Mouse (Mus musculus) c-Kit-negative CD71-positive TER-119-positive erythroid progenitor cells, embryonic 14.5 days (primary cell): Measurements from ENCODE around the gene Six6.

Experiments used
- DNase-seq: peaks from one replicate; pipeline ENCODE4 v3.0.0-alpha.2; 2013; ENCODE audit warnings: low read depth, low spot score

The Six6 gene

DNA sequence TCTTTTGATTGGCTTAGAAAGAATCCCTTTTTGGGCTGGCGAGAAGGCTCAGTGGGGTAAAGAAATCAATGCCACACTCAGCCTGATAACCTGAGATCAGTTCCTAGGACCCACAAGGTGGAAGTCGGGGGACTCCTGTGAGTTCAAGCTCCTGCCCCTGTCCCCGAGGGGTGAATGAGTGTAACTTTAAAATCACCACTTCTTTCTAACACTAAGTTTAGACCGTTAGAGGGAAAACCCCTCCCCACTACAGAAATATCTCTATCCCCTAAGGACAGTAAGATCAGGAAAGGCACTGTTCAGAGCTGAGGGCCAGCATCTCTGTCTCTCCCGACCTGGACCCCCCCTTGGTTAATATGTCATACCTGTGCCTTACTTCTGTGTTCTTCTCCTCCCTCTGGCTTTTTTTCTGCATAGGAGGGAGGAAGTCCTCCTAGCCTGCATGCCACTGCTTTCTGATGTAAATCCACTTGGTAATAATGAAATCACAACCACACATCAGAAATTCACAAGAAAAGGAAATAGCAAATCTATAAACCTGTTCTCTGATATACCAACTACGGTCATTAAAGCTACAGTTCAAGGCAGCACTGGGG lies 18.2 kb downstream of the Six6 start:
- no peak for DNase-seq

DNA sequence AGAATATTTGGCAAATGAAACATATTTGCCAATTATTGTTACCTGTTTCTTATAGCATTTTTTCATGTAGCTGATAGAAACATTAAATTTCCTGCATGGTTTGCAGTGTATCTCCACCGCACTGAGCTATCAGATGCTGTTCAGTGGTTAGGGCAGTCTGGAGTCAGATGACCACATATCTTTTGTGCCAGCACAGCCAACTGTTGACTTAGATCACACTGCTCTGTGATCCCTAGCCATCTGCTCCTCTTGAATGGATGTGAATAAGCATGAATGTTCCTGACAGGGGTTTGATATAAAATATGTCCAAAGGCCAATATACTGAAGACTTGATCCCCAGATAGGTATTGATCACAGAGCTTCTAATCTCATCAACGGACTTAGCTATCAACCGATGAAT lies 18.8 kb downstream of the Six6 start:
- no peak for DNase-seq

DNA sequence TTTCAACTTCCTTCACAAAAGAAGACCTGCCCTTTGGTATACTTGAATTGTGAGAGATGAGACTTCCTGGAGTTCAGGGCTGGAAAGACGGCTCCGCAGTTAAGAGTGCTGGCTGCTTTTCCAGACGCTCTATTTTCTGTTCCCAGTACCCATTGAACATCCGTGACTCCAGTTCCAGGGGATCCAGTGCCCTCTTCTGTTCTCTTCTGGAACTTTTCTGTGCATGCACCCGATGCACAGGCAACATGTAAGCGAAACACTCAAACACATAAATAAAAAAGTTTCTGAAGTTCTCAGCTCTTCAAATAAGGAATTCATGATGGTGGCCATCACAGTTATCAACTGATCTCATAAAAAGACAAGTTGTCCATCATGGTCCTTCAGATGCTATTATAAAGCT lies 23.1 kb downstream of the Six6 start:
- DNase-seq = no peak

DNA sequence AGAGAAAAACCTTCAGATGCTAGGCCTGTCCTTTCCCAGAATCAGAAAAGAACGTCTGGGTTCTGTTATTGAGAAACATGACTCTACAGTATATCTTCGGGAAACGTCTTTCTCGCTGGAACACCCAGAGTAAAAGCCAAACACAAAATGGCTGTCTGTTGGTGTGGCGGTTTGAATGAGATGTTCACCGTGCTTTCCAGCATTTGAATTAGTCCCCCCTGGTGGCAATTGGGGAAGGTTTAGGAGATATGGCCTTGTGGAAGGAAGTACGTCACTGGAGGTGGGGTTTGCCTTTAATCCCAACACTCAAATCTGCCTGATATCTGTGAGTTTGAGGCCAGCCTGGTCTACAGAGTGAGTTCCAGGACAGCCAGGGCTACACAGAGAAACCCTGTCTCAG lies 27.8 kb downstream of the Six6 start:
- no peak for DNase-seq

DNA sequence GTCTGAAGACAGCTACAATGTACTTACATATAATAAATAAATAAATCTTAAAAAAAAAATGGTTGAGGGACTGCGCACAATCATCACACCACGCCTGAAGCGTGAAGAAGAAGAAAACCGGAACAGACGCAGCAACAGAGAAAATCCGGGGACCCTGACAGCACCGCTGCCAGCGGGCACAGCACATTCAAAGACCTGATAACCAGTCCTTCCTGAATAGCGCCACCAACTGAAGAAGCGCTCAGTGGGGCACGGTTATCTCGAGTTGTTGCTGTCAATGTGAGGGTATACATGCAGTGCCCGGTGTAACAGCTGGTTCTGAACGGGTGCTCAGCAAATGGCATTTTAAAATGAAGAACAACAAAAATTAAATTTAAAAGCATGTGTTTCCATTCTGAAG lies 30.9 kb downstream of the Six6 start:
- no peak for DNase-seq

DNA sequence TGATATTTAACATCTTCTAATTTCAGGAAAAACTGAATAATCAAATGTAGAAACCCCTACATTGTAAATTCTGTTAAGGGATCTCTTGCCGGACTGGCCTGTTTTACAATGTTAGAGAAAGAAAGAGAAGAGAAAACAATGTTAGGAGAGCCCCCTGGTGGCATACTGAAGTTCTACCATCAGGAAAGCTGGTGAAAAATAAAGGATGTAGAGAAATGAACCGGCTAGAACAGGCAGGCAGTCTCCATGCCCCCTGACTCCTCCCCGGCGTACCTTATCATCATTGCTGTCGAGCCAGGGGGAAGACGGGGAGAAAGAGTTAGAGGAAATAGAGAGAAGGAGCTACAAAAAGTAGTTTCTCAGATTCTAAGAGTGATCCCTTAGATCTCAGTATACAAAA lies 33.5 kb downstream of the Six6 start:
- no peak for DNase-seq

DNA sequence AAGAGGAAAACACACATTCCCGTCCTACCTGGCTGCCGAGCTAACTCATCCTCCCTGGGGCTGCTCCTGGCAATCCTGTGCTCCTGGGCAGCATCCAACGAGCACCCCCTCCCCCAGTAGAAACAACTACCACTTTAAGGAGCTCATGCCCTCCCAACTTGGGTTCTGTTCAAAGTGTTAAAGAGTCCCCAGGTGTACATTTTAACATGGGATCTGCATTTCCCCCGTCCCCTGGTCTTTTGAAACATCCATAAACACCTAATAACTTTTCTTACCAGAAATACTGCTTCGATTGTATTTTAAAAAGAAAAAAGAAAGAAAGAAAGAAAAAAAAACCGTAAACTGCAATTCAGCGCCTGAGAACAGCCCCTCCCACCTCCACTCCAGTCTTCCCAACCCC lies 36.5 kb downstream of the Six6 start:
- DNase-seq = no peak

DNA sequence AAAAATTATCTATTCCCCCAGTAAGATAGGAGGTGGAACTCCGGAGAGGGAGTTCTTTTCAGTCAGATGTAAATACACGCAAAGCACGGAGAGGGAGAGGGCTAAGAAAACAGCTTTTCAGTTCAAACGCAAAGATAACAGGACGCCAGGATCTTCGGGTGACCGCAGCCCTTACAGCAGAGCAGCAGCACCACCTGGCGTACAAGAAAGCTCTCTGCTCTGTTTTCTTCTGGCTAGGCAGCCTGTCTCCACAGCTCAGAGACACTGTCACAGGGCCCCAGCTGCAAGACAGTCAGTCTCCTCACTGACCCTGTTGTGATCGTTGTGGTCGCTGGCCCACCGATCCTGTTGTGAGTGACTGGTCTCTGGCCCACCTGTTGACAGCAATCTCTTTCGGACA lies 37.0 kb downstream of the Six6 start:
- no peak for DNase-seq

DNA sequence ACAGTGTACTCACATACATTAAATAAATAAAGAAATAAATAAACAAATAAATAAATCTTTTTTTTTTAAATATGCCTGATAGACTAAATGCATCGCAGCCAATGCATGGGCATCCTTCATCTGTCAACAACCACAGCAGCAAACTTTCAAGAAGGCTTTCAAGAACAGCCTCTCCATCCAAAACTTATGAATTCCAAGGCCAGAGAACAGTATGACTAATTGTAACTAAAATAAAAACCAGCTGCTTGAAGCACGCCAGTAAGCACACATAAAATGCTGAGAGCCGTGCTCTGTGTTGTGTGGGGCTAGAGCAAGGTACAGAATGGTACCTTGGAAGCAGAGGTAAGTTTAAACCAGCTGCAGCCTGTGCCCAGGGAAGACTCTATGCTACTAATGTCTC lies 38.2 kb downstream of the Six6 start:
- DNase-seq = no peak

DNA sequence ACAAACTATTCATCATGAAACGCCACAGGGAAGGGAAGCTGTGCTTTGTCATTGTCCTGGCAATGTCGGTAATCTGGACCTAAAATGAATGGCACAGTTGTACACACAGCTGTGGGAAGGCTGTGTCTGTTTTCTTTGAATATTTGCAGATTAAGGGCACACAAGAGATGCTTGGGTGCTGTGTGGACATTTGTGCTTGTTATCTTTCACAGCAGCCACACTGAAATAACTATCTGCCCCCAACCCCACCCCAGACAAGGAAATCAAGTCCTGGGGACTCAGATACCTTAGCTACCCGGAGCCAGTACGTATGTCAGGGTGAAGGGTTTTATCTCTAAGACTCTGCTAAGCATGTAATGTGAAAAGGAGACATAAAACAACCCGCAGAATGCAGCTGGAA lies 39.5 kb downstream of the Six6 start:
- no peak for DNase-seq

DNA sequence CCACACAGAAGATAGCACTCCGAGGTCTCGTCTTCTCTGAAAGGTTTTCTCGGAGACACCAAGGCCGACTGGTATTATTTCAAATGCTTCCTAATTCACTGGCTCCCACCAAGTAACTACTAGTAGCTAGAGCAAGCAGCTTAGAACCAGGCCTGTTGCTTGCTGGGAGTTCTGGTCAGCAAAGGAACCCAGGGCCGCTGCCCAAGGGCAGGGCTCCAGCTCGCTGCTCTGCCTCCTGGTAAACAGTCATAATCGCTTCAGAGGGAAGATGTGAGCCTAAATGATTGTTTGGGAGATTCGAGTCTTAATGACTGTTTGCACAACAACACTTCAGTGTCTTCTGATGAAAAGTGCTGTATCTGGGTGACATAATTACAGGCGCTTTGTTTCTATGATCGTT lies 42.9 kb downstream of the Six6 start:
- DNase-seq = no peak

DNA sequence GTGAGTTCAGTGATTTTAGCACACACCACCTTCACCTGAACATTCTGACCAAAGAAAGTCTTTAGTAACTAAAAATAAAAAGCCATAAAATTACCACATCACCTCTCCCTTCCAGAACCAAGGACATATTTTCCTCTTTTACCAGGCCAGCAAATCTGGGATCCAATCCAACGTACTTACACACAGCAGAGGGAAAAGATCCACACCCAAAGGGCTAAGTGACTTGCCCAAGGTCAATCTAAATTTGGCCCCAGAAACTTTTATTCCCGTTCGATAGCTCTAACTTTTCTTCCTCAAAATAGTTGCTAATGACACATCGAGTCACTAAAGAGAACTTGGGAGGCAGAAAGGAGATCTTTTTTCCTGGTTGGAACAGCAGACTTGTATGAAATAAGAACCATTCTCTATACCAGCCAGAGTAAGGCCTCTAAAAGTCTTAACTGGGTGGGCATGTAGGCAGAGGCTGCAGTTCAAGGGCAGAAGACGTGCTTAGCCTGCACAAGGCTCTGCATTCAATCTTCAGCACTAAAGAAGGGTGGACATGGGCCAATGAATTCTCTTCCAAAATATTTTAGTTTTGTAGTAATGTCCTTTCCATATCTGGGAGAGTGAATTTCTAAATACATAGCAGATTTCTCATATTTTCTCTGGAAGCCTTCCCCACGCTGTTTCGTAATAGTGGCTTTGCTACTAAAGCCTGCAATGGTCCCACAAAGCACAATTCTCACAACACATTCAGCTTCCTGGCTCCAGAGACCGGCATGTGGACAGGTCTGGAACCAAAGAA lies 43.6 kb downstream of the Six6 start:
- no peak for DNase-seq
